Mouse (Mus musculus) liver, embryonic 12.5 days (tissue): ENCODE measurements around the gene Ar. TPM values are rescaled to one million over a fixed set of nuclear protein-coding genes. Genes with fewer than 3 reads are reported as not detected.

ENCODE experiments used
- ATAC-seq: fragments of 200-750 bp; cut with Nextera tagmentation; 2 replicates; pipeline ENCODE4 v1.8.0; 2017; ENCODE audit warnings: moderate number of reproducible peaks, mild to moderate bottlenecking, moderate library complexity
- H3K27ac ChIP-seq: fragments of 300-500 bp; sonication (generic); 2 replicates; pipeline ENCODE4 v1.5.1; 2016; ENCODE audit warnings: mild to moderate bottlenecking
- H3K27me3 ChIP-seq: fragments of 300-500 bp; sonication (generic); replicated peaks from 2 replicates; pipeline ENCODE4 v1.6.1; 2016; ENCODE audit warnings: mild to moderate bottlenecking, moderate library complexity
- H3K36me3 ChIP-seq: fragments of 300-500 bp; sonication (generic); 2 replicates; pipeline ENCODE4 v1.6.1; 2016; ENCODE audit warnings: mild to moderate bottlenecking, moderate library complexity
- H3K4me1 ChIP-seq: fragments of 300-500 bp; sonication (generic); 2 replicates; pipeline ENCODE4 v1.6.1; 2016
- H3K4me2 ChIP-seq: fragments of 300-500 bp; sonication (generic); 2 replicates; pipeline ENCODE4 v1.6.1; 2016; ENCODE audit warnings: mild to moderate bottlenecking, moderate library complexity
- H3K4me3 ChIP-seq: fragments of 300-500 bp; sonication (generic); 2 replicates; pipeline ENCODE4 v1.5.1; 2016; ENCODE audit warnings: mild to moderate bottlenecking, moderate library complexity
- H3K9ac ChIP-seq: fragments of 300-500 bp; sonication (generic); 2 replicates; pipeline ENCODE4 v1.6.1; 2016; ENCODE audit warnings: mild to moderate bottlenecking, moderate library complexity
- H3K9me3 ChIP-seq: fragments of 300-500 bp; sonication (generic); replicated peaks from 2 replicates; pipeline ENCODE4 v1.6.1; 2016; ENCODE audit warnings: mild to moderate bottlenecking, moderate library complexity
- WGBS: fragments of 180-500 bp; shearing (Covaris S2); methylation state at CpG from one replicate; pipeline ENCODE4 v1.1.7; 2016; ENCODE audit not compliant: insufficient replicate concordance; 5-methylcytosine and 5-hydroxymethylcytosine counted together
- polyA plus RNA-seq: library from polyadenylated mRNA; unstranded; fragments of >200 nt; fragmentation: Nextera tagmentation; extraction: Ambion mirVana; gene quantifications from 2 replicates; pipeline ENCODE4 v1.2.1, GENCODE M21; 2016

Gene Ar
- polyA plus RNA-seq, 1 experiment from 2014 or later, result not detected

- Histone ChIP-seq H3K27me3 (no peaks in the 10 kb centered on the region), H3K36me3 (no peaks in the 10 kb centered on the region), H3K4me2 (no peak overlapping the region), H3K4me3 (no peak overlapping the region), H3K4me1 (no peaks in the 10 kb centered on the region), H3K9ac (no peak overlapping the region), H3K27ac (no peak overlapping the region), H3K9me3 (no peaks in the 10 kb centered on the region)
- ATAC-seq, result no peak
These were observed 122.8 kb downstream of the Ar start for GRCm38 (mm10) chrX:98271361-98271760.

DNA sequence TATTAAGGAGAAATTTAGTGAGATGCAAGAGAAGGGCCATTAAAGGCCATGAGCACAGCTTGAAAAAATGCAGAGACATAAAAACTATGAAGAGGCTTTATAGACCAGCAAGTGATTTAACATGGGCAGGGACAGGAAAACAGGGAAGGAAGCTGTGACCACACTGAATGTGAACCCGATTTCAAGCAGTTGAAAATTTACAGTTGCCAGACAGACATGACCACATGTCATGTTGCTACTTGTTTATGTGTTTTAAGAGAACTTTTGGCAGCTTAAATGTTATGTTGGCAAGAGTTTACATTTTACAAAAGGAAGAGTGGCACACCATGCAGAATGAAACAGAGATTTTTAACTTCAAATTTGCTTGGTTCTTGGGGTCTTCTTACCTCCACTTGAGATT is 143.2 kb downstream of the Ar start:
- no peaks in the 10 kb centered on the region for H3K9me3 ChIP-seq
- no peaks in the 10 kb centered on the region for H3K4me1 ChIP-seq
- WGBS, result 11% methylated on average over 1 of the region's 1 CpGs
- H3K27ac ChIP-seq, result no peak overlapping the region
- no peaks in the 10 kb centered on the region for H3K36me3 ChIP-seq
- H3K9ac ChIP-seq, result no peak overlapping the region
- ATAC-seq, result no peak
- no peak overlapping the region for H3K4me2 ChIP-seq
- no peak overlapping the region for H3K4me3 ChIP-seq
- no peaks in the 10 kb centered on the region for H3K27me3 ChIP-seq

DNA sequence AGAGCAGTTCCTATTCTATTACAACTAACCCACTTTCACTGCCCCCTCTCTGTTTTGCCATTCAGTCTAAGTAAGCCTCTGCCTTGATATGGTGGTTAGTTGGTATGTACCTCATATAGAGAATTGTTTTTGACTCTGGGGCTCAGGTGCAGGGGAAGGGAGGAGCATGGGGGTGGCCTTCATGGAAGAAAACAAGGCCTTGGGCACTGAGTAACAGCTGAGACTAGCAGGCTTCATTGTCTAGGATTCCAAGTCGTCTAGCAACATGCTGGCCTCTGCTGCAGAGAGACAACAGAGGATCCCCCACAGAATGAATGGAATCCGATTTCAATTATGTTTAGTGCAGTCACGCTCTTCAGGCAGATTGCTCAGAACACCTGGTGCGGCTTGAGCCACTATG is 152.1 kb downstream of the Ar start:
- H3K27ac ChIP-seq, result no peak overlapping the region
- no peaks in the 10 kb centered on the region for H3K9me3 ChIP-seq
- no peak overlapping the region for H3K4me2 ChIP-seq
- no peaks in the 10 kb centered on the region for H3K4me1 ChIP-seq
- no peak overlapping the region for H3K4me3 ChIP-seq
- H3K9ac ChIP-seq, result no peak overlapping the region
- H3K36me3 ChIP-seq, result no peaks in the 10 kb centered on the region
- no peak for ATAC-seq
- no peaks in the 10 kb centered on the region; the same call in 1 of the 2 replicates for H3K27me3 ChIP-seq
- WGBS, result 53% methylated on average over 4 of the region's 4 CpGs

- Histone ChIP-seq H3K4me2 (no peak overlapping the region), H3K27me3 (no peaks in the 10 kb centered on the region; the same call in 1 of the 2 replicates), H3K9ac (no peak overlapping the region), H3K9me3 (no peaks in the 10 kb centered on the region), H3K4me1 (no peaks in the 10 kb centered on the region), H3K27ac (no peak overlapping the region), H3K36me3 (no peaks in the 10 kb centered on the region), H3K4me3 (no peak overlapping the region)
- 43% methylated on average over 2 of the region's 2 CpGs for WGBS
- ATAC-seq, result no peak
These were observed 153.4 kb downstream of the Ar start for GRCm38 (mm10) chrX:98301924-98302323.

- no peak overlapping the region for H3K4me2 ChIP-seq
- no peak overlapping the region for H3K9ac ChIP-seq
- no peak overlapping the region for H3K4me3 ChIP-seq
- no peak overlapping the region for H3K27ac ChIP-seq
- no peaks in the 10 kb centered on the region for H3K4me1 ChIP-seq
- no peaks in the 10 kb centered on the region for H3K36me3 ChIP-seq
- WGBS, result 63% methylated on average over 3 of the region's 3 CpGs
- no peak for ATAC-seq
- H3K27me3 ChIP-seq, result no peaks in the 10 kb centered on the region
- no peaks in the 10 kb centered on the region for H3K9me3 ChIP-seq
These were observed 167.4 kb downstream of the Ar start for GRCm38 (mm10) chrX:98315961-98316360.

GRCm38 (mm10) chrX:98317483-98317882 is 168.9 kb downstream of the Ar start:
- no peak for ATAC-seq
- Histone ChIP-seq H3K4me2 (no peak overlapping the region), H3K27ac (no peak overlapping the region), H3K4me3 (no peak overlapping the region), H3K9me3 (no peaks in the 10 kb centered on the region), H3K9ac (no peak overlapping the region), H3K36me3 (no peaks in the 10 kb centered on the region), H3K27me3 (no peaks in the 10 kb centered on the region), H3K4me1 (no peaks in the 10 kb centered on the region)

GRCm38 (mm10) chrX:98323105-98323504 is 174.5 kb downstream of the Ar start:
- H3K4me1 ChIP-seq, result no peaks in the 10 kb centered on the region
- H3K9me3 ChIP-seq, result no peaks in the 10 kb centered on the region
- H3K4me2 ChIP-seq, result no peak overlapping the region
- no peak overlapping the region for H3K9ac ChIP-seq
- no peak overlapping the region for H3K27ac ChIP-seq
- WGBS, result 64% methylated on average over 2 of the region's 2 CpGs
- no peak overlapping the region for H3K4me3 ChIP-seq
- H3K36me3 ChIP-seq, result no peaks in the 10 kb centered on the region
- no peak for ATAC-seq
- H3K27me3 ChIP-seq, result no peaks in the 10 kb centered on the region

- Histone ChIP-seq H3K4me3 (no peak overlapping the region), H3K4me2 (no peak overlapping the region), H3K27me3 (no peaks in the 10 kb centered on the region), H3K36me3 (no peaks in the 10 kb centered on the region), H3K9me3 (no peaks in the 10 kb centered on the region), H3K4me1 (no peaks in the 10 kb centered on the region), H3K9ac (no peak overlapping the region), H3K27ac (no peak overlapping the region)
- no peak for ATAC-seq
- WGBS, result 71% methylated on average over 1 of the region's 1 CpGs
These were observed 198.9 kb downstream of the Ar start for GRCm38 (mm10) chrX:98347481-98347880.

GRCm38 (mm10) chrX:98348036-98348435 is 199.5 kb downstream of the Ar start:
- Histone ChIP-seq H3K36me3 (no peaks in the 10 kb centered on the region), H3K27me3 (no peaks in the 10 kb centered on the region), H3K27ac (no peak overlapping the region), H3K4me2 (no peak overlapping the region), H3K9ac (no peak overlapping the region), H3K9me3 (no peaks in the 10 kb centered on the region), H3K4me1 (no peaks in the 10 kb centered on the region), H3K4me3 (no peak overlapping the region)
- ATAC-seq, result no peak
- 42% methylated on average over 4 of the region's 4 CpGs for WGBS
